Mouse (Mus musculus) mature B cell (primary cell): ENCODE data around the gene Foxe3.

Source experiments
- in situ Hi-C: fragments of 300-500 bp; cut with MboI; formaldehyde crosslinking; loops from 2 replicates; pipeline ENCODE4 v1.14.3; 2019

Gene Foxe3

GRCm38 (mm10) chr4:114876441-114876972 lies 49.3 kb downstream of the Foxe3 start:
- in situ Hi-C loops = no loop called here
